Mouse (Mus musculus): ENCODE results near the gene Fam243. TPM values are rescaled to one million over a fixed set of nuclear protein-coding genes. Genes with fewer than 3 reads are reported as not detected.

Gene Fam243
- polyA plus RNA-seq, 1 experiment = not detected

GRCm38 (mm10) chr16:92353897-92354296 lies 32.7 kb upstream of the Fam243 start:
- Histone ChIP-seq H3K4me3 (ENCODE audit: insufficient read depth, low read length) (no peak overlapping the region), H3K4me1 (ENCODE audit: control insufficient read depth, insufficient read depth, low read length) (no peaks in the 10 kb centered on the region), H3K27ac (ENCODE audit: insufficient read depth, low read length) (no peak overlapping the region)
- TF ChIP-seq POLR2A (IDR thresholded peaks at IDR 0.05; ENCODE audit: extremely low read depth, insufficient read depth, low read length) (no peak), CTCF (IDR thresholded peaks at IDR 0.05; ENCODE audit: extremely low read depth, insufficient read depth, low read length) (no peak)

- no peak overlapping the region for H3K27ac ChIP-seq (ENCODE audit: insufficient read depth, low read length)
- TF ChIP-seq POLR2A (IDR thresholded peaks at IDR 0.05; ENCODE audit: extremely low read depth, insufficient read depth, low read length) = no peak
- no peaks in the 10 kb centered on the region for H3K4me1 ChIP-seq (ENCODE audit: control insufficient read depth, insufficient read depth, low read length)
- no peak overlapping the region for H3K4me3 ChIP-seq (ENCODE audit: insufficient read depth, low read length)
Observed at GRCm38 (mm10) chr16:92353295-92353694, 32.1 kb upstream of the Fam243 start.

GRCm38 (mm10) chr16:92348941-92349340 lies 27.7 kb upstream of the Fam243 start:
- Histone ChIP-seq H3K27ac (ENCODE audit: insufficient read depth, low read length) (no peak overlapping the region), H3K4me3 (ENCODE audit: insufficient read depth, low read length) (no peak overlapping the region), H3K4me1 (ENCODE audit: control insufficient read depth, insufficient read depth, low read length) (no peaks in the 10 kb centered on the region)
- TF ChIP-seq POLR2A (IDR thresholded peaks at IDR 0.05; ENCODE audit: extremely low read depth, insufficient read depth, low read length) (no peak), CTCF (IDR thresholded peaks at IDR 0.05; ENCODE audit: extremely low read depth, insufficient read depth, low read length) (no peak)

- H3K4me1 ChIP-seq (ENCODE audit: control insufficient read depth, insufficient read depth, low read length) = no peaks in the 10 kb centered on the region
- H3K4me3 ChIP-seq (ENCODE audit: insufficient read depth, low read length) = no peak overlapping the region
- H3K27ac ChIP-seq (ENCODE audit: insufficient read depth, low read length) = no peak overlapping the region
- TF ChIP-seq POLR2A (IDR thresholded peaks at IDR 0.05; ENCODE audit: extremely low read depth, insufficient read depth, low read length) (no peak), CTCF (IDR thresholded peaks at IDR 0.05; ENCODE audit: extremely low read depth, insufficient read depth, low read length) (no peak)
Observed at GRCm38 (mm10) chr16:92346297-92346916, 25.2 kb upstream of the Fam243 start.

GRCm38 (mm10) chr16:92345177-92345576 lies 23.9 kb upstream of the Fam243 start:
- no peak for TF ChIP-seq CTCF (IDR thresholded peaks at IDR 0.05; ENCODE audit: extremely low read depth, insufficient read depth, low read length)
- TF ChIP-seq POLR2A (IDR thresholded peaks at IDR 0.05; ENCODE audit: extremely low read depth, insufficient read depth, low read length) = no peak
- H3K4me1 ChIP-seq (ENCODE audit: control insufficient read depth, insufficient read depth, low read length) = no peaks in the 10 kb centered on the region

GRCm38 (mm10) chr16:92340612-92341511 lies 19.6 kb upstream of the Fam243 start:
- TF ChIP-seq CTCF (IDR thresholded peaks at IDR 0.05; ENCODE audit: extremely low read depth, insufficient read depth, low read length) (peak; percentile 79), POLR2A (IDR thresholded peaks at IDR 0.05; ENCODE audit: extremely low read depth, insufficient read depth, low read length) (no peak)
- no peak overlapping the region for H3K27ac ChIP-seq (ENCODE audit: insufficient read depth, low read length)
- peak overlapping the region; percentile 5; the same call in 1 of the 2 replicates for H3K4me3 ChIP-seq (ENCODE audit: insufficient read depth, low read length)
- no peaks in the 10 kb centered on the region for H3K4me1 ChIP-seq (ENCODE audit: control insufficient read depth, insufficient read depth, low read length)

More at GRCm38 (mm10) chr16:92345177-92345576, 23.9 kb upstream of the Fam243 start:
- H3K4me3 ChIP-seq (ENCODE audit: insufficient read depth, low read length) = no peak overlapping the region
- H3K27ac ChIP-seq (ENCODE audit: insufficient read depth, low read length) = no peak overlapping the region

- Histone ChIP-seq H3K27ac (ENCODE audit: insufficient read depth, low read length) (no peak overlapping the region), H3K4me3 (ENCODE audit: insufficient read depth, low read length) (no peak overlapping the region), H3K4me1 (ENCODE audit: control insufficient read depth, insufficient read depth, low read length) (no peaks in the 10 kb centered on the region)
- TF ChIP-seq POLR2A (IDR thresholded peaks at IDR 0.05; ENCODE audit: extremely low read depth, insufficient read depth, low read length) (no peak), CTCF (IDR thresholded peaks at IDR 0.05; ENCODE audit: extremely low read depth, insufficient read depth, low read length) (peak; percentile 93)
Observed at GRCm38 (mm10) chr16:92336280-92336679, 15.0 kb upstream of the Fam243 start.

GRCm38 (mm10) chr16:92334600-92334999 lies 13.4 kb upstream of the Fam243 start:
- Histone ChIP-seq H3K4me3 (ENCODE audit: insufficient read depth, low read length) (no peak overlapping the region), H3K27ac (ENCODE audit: insufficient read depth, low read length) (no peak overlapping the region), H3K4me1 (ENCODE audit: control insufficient read depth, insufficient read depth, low read length) (no peaks in the 10 kb centered on the region)
- TF ChIP-seq CTCF (IDR thresholded peaks at IDR 0.05; ENCODE audit: extremely low read depth, insufficient read depth, low read length) (0 out of 2 replicates have a peak, but pooled peaks have one; percentile 25), POLR2A (IDR thresholded peaks at IDR 0.05; ENCODE audit: extremely low read depth, insufficient read depth, low read length) (no peak)

GRCm38 (mm10) chr16:92330966-92331365 lies 9.7 kb upstream of the Fam243 start:
- no peak for TF ChIP-seq CTCF (IDR thresholded peaks at IDR 0.05; ENCODE audit: extremely low read depth, insufficient read depth, low read length)
- Histone ChIP-seq H3K27ac (ENCODE audit: insufficient read depth, low read length) (no peak overlapping the region), H3K4me3 (ENCODE audit: insufficient read depth, low read length) (no peak overlapping the region), H3K4me1 (ENCODE audit: control insufficient read depth, insufficient read depth, low read length) (no peaks in the 10 kb centered on the region)

- H3K27ac ChIP-seq (ENCODE audit: insufficient read depth, low read length) = no peak overlapping the region
- H3K4me1 ChIP-seq (ENCODE audit: control insufficient read depth, insufficient read depth, low read length) = no peaks in the 10 kb centered on the region
- no peak for TF ChIP-seq POLR2A (IDR thresholded peaks at IDR 0.05; ENCODE audit: extremely low read depth, insufficient read depth, low read length)
- no peak for TF ChIP-seq CTCF (IDR thresholded peaks at IDR 0.05; ENCODE audit: extremely low read depth, insufficient read depth, low read length)
- no peak overlapping the region for H3K4me3 ChIP-seq (ENCODE audit: insufficient read depth, low read length)
Observed at GRCm38 (mm10) chr16:92327911-92328310, 6.7 kb upstream of the Fam243 start.

All from cortical plate, adult 2 months (tissue).